Mouse (Mus musculus): ENCODE results near the gene Arhgap29. TPM values are rescaled to one million over a fixed set of nuclear protein-coding genes. Genes with fewer than 3 reads are reported as not detected.

Gene Arhgap29
- polyA plus RNA-seq, 1 experiment: 6.3 TPM

GRCm38 (mm10) chr3:122012464-122012863 is 60.1 kb downstream of the Arhgap29 start:
- Histone ChIP-seq H3K27ac (ENCODE audit: control insufficient read depth, insufficient read depth, low read length) (no peak overlapping the region), H3K4me1 (replicated peaks; ENCODE audit: control insufficient read depth, insufficient read depth, low read length) (no peaks in the 10 kb centered on the region), H3K4me3 (ENCODE audit: control insufficient read depth, insufficient read depth, low read length) (no peak overlapping the region), H3K27me3 (ENCODE audit: control insufficient read depth, insufficient read depth, low read length) (no peaks in the 10 kb centered on the region), H3K36me3 (ENCODE audit: control insufficient read depth, insufficient read depth, low read length) (no peaks in the 10 kb centered on the region)
- no peak for DNase-seq
- 85% methylated on average over 1 of the region's 1 CpGs for WGBS
- no peak for TF ChIP-seq CTCF (IDR thresholded peaks at IDR 0.05; ENCODE audit: borderline replicate concordance, control insufficient read depth, extremely low read depth, insufficient read depth, low read length, poor library complexity)
- TF ChIP-seq POLR2A (IDR thresholded peaks at IDR 0.05; ENCODE audit: control insufficient read depth, extremely low read depth, insufficient read depth, low read length, poor library complexity): no peak

GRCm38 (mm10) chr3:122018421-122018820 is 66.1 kb downstream of the Arhgap29 start:
- H3K27ac ChIP-seq (ENCODE audit: control insufficient read depth, insufficient read depth, low read length): no peak overlapping the region
- H3K36me3 ChIP-seq (ENCODE audit: control insufficient read depth, insufficient read depth, low read length): no peaks in the 10 kb centered on the region
- DNase-seq: no peak
- TF ChIP-seq CTCF (IDR thresholded peaks at IDR 0.05; ENCODE audit: borderline replicate concordance, control insufficient read depth, extremely low read depth, insufficient read depth, low read length, poor library complexity) (no peak), POLR2A (IDR thresholded peaks at IDR 0.05; ENCODE audit: control insufficient read depth, extremely low read depth, insufficient read depth, low read length, poor library complexity) (no peak)
- no peaks in the 10 kb centered on the region for H3K27me3 ChIP-seq (ENCODE audit: control insufficient read depth, insufficient read depth, low read length)
- no peak overlapping the region for H3K4me3 ChIP-seq (ENCODE audit: control insufficient read depth, insufficient read depth, low read length)
- no peaks in the 10 kb centered on the region for H3K4me1 ChIP-seq (replicated peaks; ENCODE audit: control insufficient read depth, insufficient read depth, low read length)
- 97% methylated on average over 7 of the region's 7 CpGs for WGBS

- TF ChIP-seq POLR2A (IDR thresholded peaks at IDR 0.05; ENCODE audit: control insufficient read depth, extremely low read depth, insufficient read depth, low read length, poor library complexity): no peak
- Histone ChIP-seq H3K36me3 (ENCODE audit: control insufficient read depth, insufficient read depth, low read length) (no peaks in the 10 kb centered on the region), H3K27me3 (ENCODE audit: control insufficient read depth, insufficient read depth, low read length) (no peaks in the 10 kb centered on the region), H3K4me1 (replicated peaks; ENCODE audit: control insufficient read depth, insufficient read depth, low read length) (no peaks in the 10 kb centered on the region), H3K4me3 (ENCODE audit: control insufficient read depth, insufficient read depth, low read length) (no peak overlapping the region), H3K27ac (ENCODE audit: control insufficient read depth, insufficient read depth, low read length) (no peak overlapping the region)
- no peak for DNase-seq
- WGBS: 94% methylated on average over 5 of the region's 5 CpGs
Observed at GRCm38 (mm10) chr3:122019159-122019558, 66.8 kb downstream of the Arhgap29 start.

GRCm38 (mm10) chr3:122021029-122021652 is 68.8 kb downstream of the Arhgap29 start:
- Histone ChIP-seq H3K4me3 (ENCODE audit: control insufficient read depth, insufficient read depth, low read length) (no peak overlapping the region), H3K27me3 (ENCODE audit: control insufficient read depth, insufficient read depth, low read length) (no peaks in the 10 kb centered on the region), H3K36me3 (ENCODE audit: control insufficient read depth, insufficient read depth, low read length) (no peaks in the 10 kb centered on the region), H3K4me1 (replicated peaks; ENCODE audit: control insufficient read depth, insufficient read depth, low read length) (no peaks in the 10 kb centered on the region), H3K27ac (ENCODE audit: control insufficient read depth, insufficient read depth, low read length) (no peak overlapping the region)
- no peak for DNase-seq
- no peak for TF ChIP-seq CTCF (IDR thresholded peaks at IDR 0.05; ENCODE audit: borderline replicate concordance, control insufficient read depth, extremely low read depth, insufficient read depth, low read length, poor library complexity)
- no peak for TF ChIP-seq POLR2A (IDR thresholded peaks at IDR 0.05; ENCODE audit: control insufficient read depth, extremely low read depth, insufficient read depth, low read length, poor library complexity)
- 96% methylated on average over 8 of the region's 8 CpGs for WGBS

GRCm38 (mm10) chr3:122022355-122022754 is 70.0 kb downstream of the Arhgap29 start:
- 55% methylated on average over 3 of the region's 3 CpGs for WGBS
- H3K36me3 ChIP-seq (ENCODE audit: control insufficient read depth, insufficient read depth, low read length): no peaks in the 10 kb centered on the region
- no peaks in the 10 kb centered on the region for H3K4me1 ChIP-seq (replicated peaks; ENCODE audit: control insufficient read depth, insufficient read depth, low read length)
- H3K27me3 ChIP-seq (ENCODE audit: control insufficient read depth, insufficient read depth, low read length): no peaks in the 10 kb centered on the region
- no peak for DNase-seq
- TF ChIP-seq CTCF (IDR thresholded peaks at IDR 0.05; ENCODE audit: borderline replicate concordance, control insufficient read depth, extremely low read depth, insufficient read depth, low read length, poor library complexity): no peak
- TF ChIP-seq POLR2A (IDR thresholded peaks at IDR 0.05; ENCODE audit: control insufficient read depth, extremely low read depth, insufficient read depth, low read length, poor library complexity): no peak
- no peak overlapping the region for H3K27ac ChIP-seq (ENCODE audit: control insufficient read depth, insufficient read depth, low read length)
- no peak overlapping the region for H3K4me3 ChIP-seq (ENCODE audit: control insufficient read depth, insufficient read depth, low read length)

GRCm38 (mm10) chr3:122026676-122027075 is 74.3 kb downstream of the Arhgap29 start:
- WGBS: 85% methylated on average over 5 of the region's 5 CpGs
- H3K4me3 ChIP-seq (ENCODE audit: control insufficient read depth, insufficient read depth, low read length): no peak overlapping the region
- H3K27ac ChIP-seq (ENCODE audit: control insufficient read depth, insufficient read depth, low read length): no peak overlapping the region
- H3K27me3 ChIP-seq (ENCODE audit: control insufficient read depth, insufficient read depth, low read length): no peaks in the 10 kb centered on the region
- H3K4me1 ChIP-seq (replicated peaks; ENCODE audit: control insufficient read depth, insufficient read depth, low read length): no peaks in the 10 kb centered on the region
- no peak for DNase-seq
- TF ChIP-seq POLR2A (IDR thresholded peaks at IDR 0.05; ENCODE audit: control insufficient read depth, extremely low read depth, insufficient read depth, low read length, poor library complexity): no peak
- H3K36me3 ChIP-seq (ENCODE audit: control insufficient read depth, insufficient read depth, low read length): no peaks in the 10 kb centered on the region

- H3K27ac ChIP-seq (ENCODE audit: control insufficient read depth, insufficient read depth, low read length): no peak overlapping the region
- no peaks in the 10 kb centered on the region for H3K27me3 ChIP-seq (ENCODE audit: control insufficient read depth, insufficient read depth, low read length)
- H3K4me1 ChIP-seq (replicated peaks; ENCODE audit: control insufficient read depth, insufficient read depth, low read length): no peaks in the 10 kb centered on the region
- no peak for TF ChIP-seq CTCF (IDR thresholded peaks at IDR 0.05; ENCODE audit: borderline replicate concordance, control insufficient read depth, extremely low read depth, insufficient read depth, low read length, poor library complexity)
- no peak for TF ChIP-seq POLR2A (IDR thresholded peaks at IDR 0.05; ENCODE audit: control insufficient read depth, extremely low read depth, insufficient read depth, low read length, poor library complexity)
- WGBS: 94% methylated on average over 8 of the region's 8 CpGs
- H3K36me3 ChIP-seq (ENCODE audit: control insufficient read depth, insufficient read depth, low read length): no peaks in the 10 kb centered on the region
- H3K4me3 ChIP-seq (ENCODE audit: control insufficient read depth, insufficient read depth, low read length): no peak overlapping the region
- DNase-seq: no peak
Observed at GRCm38 (mm10) chr3:122027776-122028175, 75.4 kb downstream of the Arhgap29 start.
